Mouse (Mus musculus): Measurements from ENCODE around the gene Heca. TPM values are rescaled to one million over a fixed set of nuclear protein-coding genes. Genes with fewer than 3 reads are reported as not detected.
"Not testable (repeated sequence)": the region's sequence is repeated elsewhere in the genome, so short reads cannot be mapped to it uniquely, and the experiment has no call there.

Gene Heca
- total RNA-seq (2021), result 10 to 100 TPM; 27.8 to 29.0 TPM

DNA sequence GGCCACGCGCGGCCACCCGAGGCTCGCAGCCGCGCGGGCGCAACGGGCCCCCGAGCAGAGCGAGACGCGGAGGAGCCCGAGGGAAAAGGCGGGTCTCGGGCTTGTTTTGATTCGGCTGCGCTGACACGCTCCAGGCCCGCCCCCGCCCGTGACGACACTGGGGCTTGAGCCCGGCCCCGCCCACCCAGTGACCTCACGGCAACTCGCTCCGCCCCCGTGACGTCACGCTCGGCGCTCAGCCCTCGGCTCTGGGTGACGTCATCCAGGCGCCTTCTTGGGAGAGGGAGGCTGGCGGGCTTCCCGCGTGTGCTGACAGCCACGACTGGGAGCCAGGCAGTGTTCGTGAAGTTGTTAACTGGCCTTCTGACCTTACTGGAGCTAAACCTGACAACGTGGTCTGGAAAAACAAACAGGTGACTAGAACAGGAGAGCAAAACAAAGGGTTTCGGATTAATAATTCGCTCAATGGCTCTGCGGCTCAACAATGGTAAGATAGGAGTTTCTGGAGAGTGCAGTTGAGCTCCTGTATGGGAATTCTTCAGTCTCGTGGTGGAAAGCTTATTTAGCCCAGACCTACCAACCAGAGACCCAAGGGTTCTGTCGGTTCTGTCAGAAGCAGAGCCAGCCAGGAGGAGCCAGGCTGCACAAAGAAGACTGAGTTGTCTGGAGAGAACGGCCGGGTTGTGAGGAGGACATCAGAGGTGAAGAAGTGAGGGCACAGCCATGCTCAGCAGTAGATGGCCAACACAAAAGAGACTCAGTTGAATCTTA lies at the start of gene Heca:
TSS of gene Heca (minus strand) at position 108 of the 771 bp plus-strand sequence.
- intact Hi-C loops (cut with DNase I), result loop anchor here (5.0 kb wide), 1 partner anchor 74 kb away; the partner anchor contains the start of gene Abracl
- peak; percentile 84 to 95 for DNase-seq (ENCODE audit: extremely low spot score in 1 of 2, low spot score in 2 of 2)

- intact Hi-C loops (cut with DNase I), result no loop called here
- DNase-seq (ENCODE audit: extremely low spot score in 1 of 2, low spot score in 2 of 2), result no peak
These were observed 42.7 kb upstream of the Heca start for GRCm38 (mm10) chr10:17990576-17990975.

DNA sequence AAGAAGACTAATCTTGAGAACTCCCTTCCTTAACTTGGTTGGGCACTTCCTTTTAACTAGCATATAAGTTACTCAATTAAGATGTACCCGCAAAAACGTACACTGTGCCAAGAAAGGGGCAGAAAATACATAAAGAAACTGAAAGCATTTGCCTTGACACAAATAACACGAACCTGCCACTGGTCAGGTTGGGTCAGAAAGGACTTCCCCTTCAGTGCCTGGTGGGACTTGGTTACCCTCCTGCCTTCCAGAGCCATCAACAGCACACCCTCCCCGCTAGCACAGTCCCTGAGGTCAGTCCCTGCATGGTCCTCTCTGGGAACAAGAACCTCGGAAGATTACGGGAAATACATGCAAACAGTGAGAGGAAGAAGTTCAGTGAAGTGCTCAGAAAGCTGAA lies 41.3 kb upstream of the Heca start:
- no peak for DNase-seq (ENCODE audit: extremely low spot score in 1 of 2, low spot score in 2 of 2)
- intact Hi-C loops (cut with DNase I), result no loop called here

DNA sequence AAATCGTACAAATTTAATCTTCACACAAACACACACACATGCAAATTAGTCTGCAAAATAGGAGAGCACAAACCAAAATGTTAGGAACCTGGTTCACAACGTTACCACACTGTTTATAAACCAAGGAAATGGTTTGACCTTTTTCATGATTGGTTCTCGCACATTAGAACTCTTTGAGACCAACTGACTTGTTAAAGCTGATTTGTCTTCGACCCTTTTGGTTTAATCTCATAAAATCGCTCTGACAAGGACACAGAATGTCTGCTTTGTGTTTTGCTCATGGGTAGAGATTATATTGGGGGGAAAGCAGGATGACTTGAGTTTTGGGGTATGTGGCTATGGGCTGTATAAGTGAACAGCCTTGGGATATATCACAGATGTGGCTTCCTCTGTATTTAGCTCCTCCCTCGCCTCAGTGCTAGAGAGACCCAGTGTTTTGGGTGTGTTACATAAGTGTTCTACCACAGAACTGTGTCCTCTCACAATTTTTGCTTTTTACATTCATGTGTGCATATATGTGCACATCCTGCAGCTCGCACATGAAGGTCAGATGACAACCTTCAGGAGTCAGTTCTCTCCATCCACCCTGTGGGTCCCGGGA lies 40.1 kb upstream of the Heca start:
- no peak for DNase-seq (ENCODE audit: extremely low spot score in 1 of 2, low spot score in 2 of 2)
- intact Hi-C loops (cut with DNase I), result no loop called here

DNA sequence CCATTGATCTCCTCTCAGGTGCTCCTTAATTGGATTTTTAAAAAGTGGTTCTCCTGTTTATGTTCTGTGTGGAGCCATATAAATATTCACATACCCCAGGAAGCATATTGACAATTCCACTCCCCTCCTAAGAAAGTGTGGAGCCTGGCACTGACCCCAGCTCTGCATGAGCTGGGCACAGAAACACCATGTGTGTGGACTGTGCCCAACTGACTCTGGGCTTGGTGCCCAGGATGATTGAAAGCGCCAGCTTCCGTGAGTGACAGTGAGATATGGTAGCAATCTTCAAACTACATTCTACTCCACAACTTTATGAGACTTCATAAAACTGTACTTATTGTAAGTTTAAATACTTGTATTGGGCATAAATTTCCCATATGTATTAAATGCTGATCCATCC lies 35.4 kb upstream of the Heca start:
- DNase-seq (ENCODE audit: extremely low spot score in 1 of 2, low spot score in 2 of 2), result peak in 1 of 2 experiments; percentile 19
- intact Hi-C loops (cut with DNase I), result no loop called here

DNA sequence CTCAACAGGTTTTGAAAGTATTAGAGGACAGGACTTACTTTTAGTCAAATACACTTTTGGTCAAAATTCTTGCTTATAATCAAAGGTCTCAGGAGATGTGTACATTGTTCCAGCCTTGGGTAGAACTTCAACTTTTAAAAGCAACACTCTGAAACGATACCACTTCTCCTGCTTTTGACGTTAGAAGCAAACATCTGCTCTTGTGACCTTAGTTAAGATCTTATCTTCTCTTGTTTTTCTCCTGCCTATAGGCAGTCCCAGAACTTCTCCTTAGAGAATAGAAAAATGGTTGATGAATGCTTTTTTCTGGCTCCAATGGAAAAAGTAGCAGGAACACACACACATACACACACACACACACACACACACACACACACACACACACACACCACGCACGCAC lies 18.2 kb upstream of the Heca start:
- DNase-seq (ENCODE audit: extremely low spot score in 1 of 2, low spot score in 2 of 2), result no peak
- intact Hi-C loops (cut with DNase I), result no loop called here

- no peak for DNase-seq (ENCODE audit: extremely low spot score in 1 of 2, low spot score in 2 of 2)
- intact Hi-C loops (cut with DNase I), result no loop called here
These were observed 2.9 kb upstream of the Heca start for GRCm38 (mm10) chr10:17950761-17951160.

- DNase-seq (ENCODE audit: extremely low spot score in 1 of 2, low spot score in 2 of 2), result peak; percentile 33 to 87
- intact Hi-C loops (cut with DNase I), result loop anchor here (5.0 kb wide), 1 partner anchor 75 kb away; the partner anchor contains the start of gene Abracl
These were observed 526 bp downstream of the Heca start for GRCm38 (mm10) chr10:17947175-17947906.

- intact Hi-C loops (cut with DNase I), result loop anchor here (5.0 kb wide), 1 partner anchor 76 kb away; the partner anchor contains the start of gene Abracl
- DNase-seq (ENCODE audit: extremely low spot score in 1 of 2, low spot score in 2 of 2), result not testable (repeated sequence)
These were observed 1.1 kb downstream of the Heca start for GRCm38 (mm10) chr10:17946799-17947174.

- DNase-seq (ENCODE audit: extremely low spot score in 1 of 2, low spot score in 2 of 2), result no peak
- intact Hi-C loops (cut with DNase I), result loop anchor here (5.0 kb wide), 1 partner anchor 76 kb away; the partner anchor contains the start of gene Abracl
These were observed 1.8 kb downstream of the Heca start for GRCm38 (mm10) chr10:17946046-17946445.

- DNase-seq (ENCODE audit: extremely low spot score in 1 of 2, low spot score in 2 of 2), result no peak
- intact Hi-C loops (cut with DNase I), result no loop called here
These were observed 14.2 kb downstream of the Heca start for GRCm38 (mm10) chr10:17933622-17934021.

DNA sequence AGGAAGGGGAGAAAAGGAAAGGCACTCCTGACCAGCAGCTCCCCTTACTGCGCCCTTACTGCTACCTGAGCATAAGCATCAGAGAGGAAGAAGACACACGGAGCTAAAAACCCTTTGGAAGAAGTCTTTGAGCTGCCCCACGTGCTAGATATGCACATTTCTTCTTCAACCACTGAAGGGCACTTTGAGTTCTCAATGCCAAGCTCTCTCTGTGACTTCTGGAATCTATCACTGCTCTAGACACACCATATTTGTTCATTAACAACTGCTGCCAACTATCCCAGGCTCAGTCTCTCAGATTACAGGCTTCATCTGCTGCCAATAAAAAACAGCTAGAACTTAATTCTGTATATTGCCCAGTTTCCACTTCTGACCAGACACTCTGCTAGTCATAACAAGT lies 15.7 kb downstream of the Heca start:
- intact Hi-C loops (cut with DNase I), result no loop called here
- no peak for DNase-seq (ENCODE audit: extremely low spot score in 1 of 2, low spot score in 2 of 2)

GRCm38 (mm10) chr10:17931157-17931556 lies 16.7 kb downstream of the Heca start:
- DNase-seq (ENCODE audit: extremely low spot score in 1 of 2, low spot score in 2 of 2), result no peak

GRCm38 (mm10) chr10:17930445-17931083 lies 17.3 kb downstream of the Heca start:
- peak in 1 of 2 experiments; percentile 47 for DNase-seq (ENCODE audit: extremely low spot score in 1 of 2, low spot score in 2 of 2)
- intact Hi-C loops (cut with DNase I), result no loop called here

More at GRCm38 (mm10) chr10:17931157-17931556, 16.7 kb downstream of the Heca start:
- intact Hi-C loops (cut with DNase I), result no loop called here

DNA sequence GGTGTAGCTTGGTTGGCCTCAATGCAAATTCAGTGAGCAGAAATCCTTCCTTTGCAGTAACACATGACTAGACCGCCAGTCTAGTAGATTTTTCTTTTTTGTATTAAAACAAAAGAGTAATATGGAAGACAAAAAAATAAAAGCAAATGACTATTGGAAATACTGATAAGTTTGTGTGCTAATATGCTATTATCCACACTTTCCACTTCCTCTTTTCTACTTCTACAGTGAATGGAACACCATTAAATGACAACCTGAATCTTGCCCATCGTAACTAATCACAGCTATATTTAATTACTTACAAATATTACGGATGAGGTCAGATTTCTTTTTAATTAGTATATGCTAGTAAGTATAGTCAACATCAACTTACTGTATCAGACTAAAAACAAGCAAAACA lies 22.7 kb downstream of the Heca start:
- intact Hi-C loops (cut with DNase I), result no loop called here
- DNase-seq (ENCODE audit: extremely low spot score in 1 of 2, low spot score in 2 of 2), result no peak

DNA sequence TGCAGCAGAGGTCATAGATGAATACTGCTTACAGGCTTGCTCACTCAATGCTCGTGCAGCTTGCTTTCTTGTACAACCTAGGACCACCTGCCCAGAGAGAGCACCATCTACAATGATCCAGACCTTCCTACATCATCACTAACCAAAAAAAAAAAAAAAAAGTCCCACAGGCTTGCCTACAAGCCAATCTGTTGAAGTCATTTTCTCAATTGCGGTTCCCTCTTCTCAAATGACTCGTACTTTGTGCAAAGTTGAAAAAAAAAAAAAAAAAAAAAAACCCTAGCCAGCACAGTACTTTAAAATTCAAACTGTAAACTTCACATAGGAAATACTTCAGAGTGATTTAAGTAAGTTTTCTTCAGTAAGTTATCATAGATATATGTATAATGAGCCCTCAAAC lies 23.7 kb downstream of the Heca start:
- no peak for DNase-seq (ENCODE audit: extremely low spot score in 1 of 2, low spot score in 2 of 2)
- intact Hi-C loops (cut with DNase I), result no loop called here

- no peak for DNase-seq (ENCODE audit: extremely low spot score in 1 of 2, low spot score in 2 of 2)
- intact Hi-C loops (cut with DNase I), result no loop called here
These were observed 26.5 kb downstream of the Heca start for GRCm38 (mm10) chr10:17921381-17921780.

DNA sequence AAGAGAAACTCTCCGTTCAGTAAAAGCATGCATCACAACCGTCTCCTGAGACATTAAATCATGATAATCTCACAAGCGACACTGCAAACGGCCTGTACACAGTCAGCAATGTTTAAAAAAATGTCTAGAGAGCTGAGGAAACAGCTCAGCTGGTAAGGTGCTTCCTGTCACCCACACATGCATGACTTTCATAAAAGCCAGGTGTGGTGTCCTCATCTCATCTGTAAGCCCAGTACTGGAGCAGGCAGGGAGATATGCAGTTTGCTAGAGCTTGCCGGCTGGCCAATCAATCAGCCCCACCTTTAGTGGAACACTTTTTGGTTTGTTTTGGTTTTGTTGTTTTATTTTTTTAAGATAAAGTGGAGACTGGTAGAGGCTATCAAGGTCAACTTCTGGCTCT lies 27.9 kb downstream of the Heca start:
- DNase-seq (ENCODE audit: extremely low spot score in 1 of 2, low spot score in 2 of 2), result no peak

DNA sequence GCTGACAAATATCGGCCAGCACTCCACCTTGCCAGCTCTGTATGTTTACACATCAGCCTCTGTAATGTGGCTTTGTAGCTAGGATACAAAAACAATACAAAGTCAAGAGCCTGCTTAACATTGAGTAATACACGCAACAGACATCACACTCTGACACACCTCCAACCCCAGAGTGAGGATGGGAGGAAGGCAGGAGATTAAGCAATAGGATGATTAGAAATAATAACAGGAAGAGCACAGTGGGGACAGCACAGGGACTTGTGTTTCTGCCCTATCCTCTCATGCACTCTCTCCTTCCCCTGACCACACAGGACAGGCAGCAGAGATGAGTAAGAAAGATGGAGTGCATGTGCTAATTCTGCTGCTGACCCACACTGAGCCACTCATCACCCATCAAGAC lies 28.8 kb downstream of the Heca start:
- intact Hi-C loops (cut with DNase I), result no loop called here
- no peak for DNase-seq (ENCODE audit: extremely low spot score in 1 of 2, low spot score in 2 of 2)

More for the DNA sequence above, 27.9 kb downstream of the Heca start:
- intact Hi-C loops (cut with DNase I), result no loop called here
